Mouse (Mus musculus) spleen, postnatal 4 days (tissue): ENCODE data around the gene Cep72.
"Not testable (repeated sequence)": the region's sequence is repeated elsewhere in the genome, so short reads cannot be mapped to it uniquely, and the experiment has no call there.

ENCODE experiments used
- DNase-seq, 2 experiments: peaks; one replicate each; pipeline ENCODE4 v3.0.0; 2022; ENCODE audit warnings: low spot score in 2 of 2

Gene Cep72

DNA sequence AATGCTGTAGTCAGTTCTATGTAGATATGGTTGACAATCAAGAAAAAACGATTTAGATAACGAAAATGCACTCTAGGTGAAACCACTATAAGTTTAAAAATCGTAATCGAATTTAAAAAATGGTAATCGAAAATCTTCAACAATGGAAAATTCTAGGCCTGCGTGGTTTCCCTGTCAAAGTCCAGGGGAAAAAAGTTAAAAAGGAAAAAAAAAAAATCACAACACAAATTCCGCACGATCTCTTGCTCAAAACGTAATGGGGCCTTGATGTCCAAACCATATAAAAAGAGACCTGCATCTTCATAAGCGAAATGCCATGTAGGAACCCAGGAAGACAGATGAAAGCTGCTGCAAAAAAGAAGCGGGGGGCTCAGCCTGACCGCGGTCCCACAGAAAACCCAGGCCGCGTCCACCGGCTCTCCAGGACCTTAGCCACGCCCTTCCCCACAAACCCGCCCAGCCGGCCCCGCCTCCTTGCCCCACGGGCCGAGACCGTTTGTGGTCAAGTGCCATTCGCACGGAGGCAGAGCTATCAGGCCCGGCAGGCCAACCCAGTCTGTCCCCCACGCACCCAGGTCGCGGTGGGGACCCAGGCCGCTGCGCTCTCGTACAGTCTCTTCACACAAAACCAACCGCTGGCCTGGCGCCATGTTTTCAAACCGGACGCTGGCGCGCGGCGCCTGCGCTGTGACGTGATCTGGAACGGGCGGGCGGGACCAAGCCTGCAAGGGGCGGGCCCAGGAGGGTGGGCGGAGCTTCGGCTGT lies at the start of gene Cep72:
Cep72 (minus strand) TSS at position 687 of the 765 bp plus-strand sequence.
- peak; percentile 96 to 99 for DNase-seq

GRCm38 (mm10) chr13:74107410-74107809 lies 45.3 kb upstream of the Cep72 start:
- DNase-seq = no peak

- no peak for DNase-seq
Measured at GRCm38 (mm10) chr13:74104417-74104816, 42.3 kb upstream of the Cep72 start.

- no peak for DNase-seq
Measured at GRCm38 (mm10) chr13:74102831-74103582, 40.9 kb upstream of the Cep72 start.

GRCm38 (mm10) chr13:74102108-74102830 lies 40.2 kb upstream of the Cep72 start:
- DNase-seq = no peak

DNA sequence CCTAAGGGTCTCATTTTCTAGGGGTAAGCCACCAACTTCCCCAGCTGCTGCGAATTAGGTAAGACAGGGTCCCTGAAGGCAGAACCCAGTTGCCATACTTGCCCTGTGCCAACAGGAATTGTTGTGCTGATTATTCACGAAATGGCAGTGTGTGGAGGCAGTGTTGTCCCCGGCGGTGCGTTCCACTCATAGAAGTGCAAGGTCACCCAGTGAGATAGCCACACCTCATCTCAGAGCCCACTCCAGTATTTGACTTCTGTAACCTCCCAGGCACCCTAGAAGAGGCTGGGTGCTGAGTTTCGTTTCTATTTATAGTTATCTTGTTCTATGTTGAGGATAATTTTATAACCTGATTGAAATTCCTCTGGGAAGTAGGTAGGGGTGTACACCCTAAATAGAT lies 36.8 kb upstream of the Cep72 start:
- DNase-seq = no peak

- DNase-seq = peak; percentile 43 to 70
Measured at GRCm38 (mm10) chr13:74096715-74097363, 34.7 kb upstream of the Cep72 start.

- no peak for DNase-seq
Measured at GRCm38 (mm10) chr13:74095936-74096335, 33.8 kb upstream of the Cep72 start.

GRCm38 (mm10) chr13:74090265-74090664 lies 28.2 kb upstream of the Cep72 start:
- no peak for DNase-seq

- DNase-seq = no peak
Measured at GRCm38 (mm10) chr13:74073369-74073768, 11.3 kb upstream of the Cep72 start.

GRCm38 (mm10) chr13:74071714-74072113 lies 9.6 kb upstream of the Cep72 start:
- no peak for DNase-seq

GRCm38 (mm10) chr13:74071244-74071643 lies 9.1 kb upstream of the Cep72 start:
- not testable (repeated sequence) for DNase-seq

- DNase-seq = no peak
Measured at GRCm38 (mm10) chr13:74066576-74066975, 4.5 kb upstream of the Cep72 start.

DNA sequence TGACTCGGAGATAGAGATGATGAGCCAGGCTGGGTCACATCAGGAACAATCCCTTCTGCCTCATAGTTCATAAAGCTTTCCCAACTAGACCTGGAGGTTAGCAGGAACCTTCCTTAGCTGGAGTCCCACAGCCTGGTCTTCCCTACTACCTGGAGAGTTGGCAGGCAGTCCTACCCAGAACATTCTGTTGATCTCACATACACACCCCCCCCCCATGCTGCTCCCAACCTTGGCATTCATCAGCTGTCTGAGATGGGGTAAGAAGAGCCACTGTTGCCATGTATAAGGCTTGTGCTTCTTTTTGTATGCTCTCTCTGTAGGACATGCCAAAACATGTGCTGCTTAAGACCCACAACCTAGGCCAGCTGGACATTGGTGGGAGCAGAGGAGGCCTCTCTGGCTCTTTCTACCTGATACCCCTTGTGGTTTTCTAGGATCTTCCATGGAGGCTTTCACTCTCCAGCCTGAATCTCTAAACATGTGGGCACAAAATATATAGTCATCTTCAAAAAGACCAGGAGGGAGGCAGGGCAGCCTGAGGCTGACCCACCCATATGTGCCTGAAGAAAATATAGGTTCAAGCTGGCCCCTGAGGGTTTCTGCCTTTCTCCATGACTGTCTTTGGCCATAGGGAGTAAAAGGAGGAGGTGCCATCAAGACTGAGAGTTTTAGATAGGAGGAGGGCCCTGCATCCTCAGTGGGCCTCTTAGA lies 1.4 kb upstream of the Cep72 start:
- DNase-seq = no peak

GRCm38 (mm10) chr13:74062378-74063128 lies 454 bp upstream of the Cep72 start:
- no peak for DNase-seq

DNA sequence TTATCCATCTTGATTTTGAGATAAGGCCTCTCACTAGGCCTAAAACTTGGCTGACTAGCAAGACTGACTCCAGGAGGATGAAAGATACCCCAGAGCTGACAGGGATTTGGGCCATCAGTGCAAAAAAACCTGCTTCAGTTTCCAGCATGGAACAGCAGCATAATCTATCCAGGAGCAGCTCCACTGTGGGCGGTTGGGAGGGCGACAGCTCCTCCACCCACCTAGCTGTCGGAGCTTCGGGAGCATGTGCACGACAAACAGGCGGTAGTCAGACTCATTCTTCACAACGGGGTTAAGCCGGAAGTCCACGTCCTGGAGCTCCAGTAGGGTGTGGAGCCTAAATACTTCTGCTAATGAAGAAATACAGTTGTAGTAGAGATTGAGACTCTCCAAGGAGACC lies 4.0 kb downstream of the Cep72 start:
- DNase-seq = no peak

DNA sequence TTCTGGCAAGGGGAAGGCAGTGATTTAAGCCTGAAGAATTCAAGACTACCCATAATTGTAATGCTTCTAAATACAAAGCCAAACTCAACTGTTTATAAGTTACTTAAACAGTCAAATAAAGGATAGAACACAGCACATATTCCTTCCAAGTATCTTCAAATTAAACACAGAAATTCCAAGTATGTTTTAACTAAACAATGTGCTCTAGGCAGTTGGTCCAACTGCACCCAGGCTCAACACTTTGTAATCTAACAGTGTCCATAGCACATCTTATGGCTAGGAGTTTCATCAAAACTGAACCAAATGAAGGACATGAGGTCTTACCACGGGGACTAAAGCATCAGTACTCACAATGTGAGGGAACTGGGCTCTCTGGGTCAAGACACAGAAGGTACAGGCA lies 5.9 kb downstream of the Cep72 start:
- no peak for DNase-seq

DNA sequence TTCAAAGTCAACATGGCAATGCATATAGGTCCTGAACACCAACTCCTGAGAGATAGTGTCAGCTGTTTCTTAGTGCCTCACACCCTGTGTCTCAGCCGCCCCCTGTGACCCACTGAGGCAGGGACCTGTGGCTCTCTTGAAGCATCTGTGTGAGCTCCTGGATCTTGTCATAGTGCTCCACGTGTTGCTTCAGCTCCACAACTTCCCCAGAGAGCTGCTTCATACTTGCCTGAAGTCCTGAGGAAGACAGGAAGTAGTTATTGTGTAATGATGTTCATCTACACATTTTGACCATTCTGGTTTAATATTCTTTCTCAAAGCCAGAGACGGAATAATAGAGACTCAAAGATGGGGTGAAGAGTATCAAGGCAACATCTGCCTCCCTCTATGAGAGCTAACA lies 22.2 kb downstream of the Cep72 start:
- DNase-seq = no peak

GRCm38 (mm10) chr13:74035776-74036175 lies 26.3 kb downstream of the Cep72 start:
- DNase-seq = no peak

- no peak for DNase-seq
Measured at GRCm38 (mm10) chr13:74034756-74035155, 27.3 kb downstream of the Cep72 start.

DNA sequence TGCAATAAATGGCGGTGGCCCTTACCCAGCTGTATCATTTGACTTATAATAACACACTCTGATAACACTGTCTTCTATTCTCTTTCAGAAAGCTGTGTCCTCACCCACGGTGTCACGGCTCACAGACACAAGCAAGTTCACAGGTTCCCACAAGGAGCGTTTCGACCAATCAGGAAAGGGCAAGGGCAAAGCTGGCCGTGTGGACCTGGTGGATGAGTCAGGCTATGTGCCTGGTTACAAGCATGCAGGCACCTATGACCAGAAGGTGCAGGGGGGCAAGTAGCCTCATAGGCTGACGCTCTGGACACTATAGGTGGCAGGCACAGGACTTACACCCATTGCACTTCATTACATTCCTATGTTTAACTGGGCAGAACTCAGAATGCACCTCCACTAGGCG lies 31.0 kb downstream of the Cep72 start:
- no peak for DNase-seq
